Mouse (Mus musculus) left cerebral cortex, adult 9 months (tissue): ENCODE measurements around the gene Mapk8ip1.

Experiments used
- DNase-seq, 2 experiments: peaks; one replicate each; pipeline ENCODE4 v3.0.0; 2022; ENCODE audit warnings: low spot score in 2 of 2

Gene Mapk8ip1

DNA sequence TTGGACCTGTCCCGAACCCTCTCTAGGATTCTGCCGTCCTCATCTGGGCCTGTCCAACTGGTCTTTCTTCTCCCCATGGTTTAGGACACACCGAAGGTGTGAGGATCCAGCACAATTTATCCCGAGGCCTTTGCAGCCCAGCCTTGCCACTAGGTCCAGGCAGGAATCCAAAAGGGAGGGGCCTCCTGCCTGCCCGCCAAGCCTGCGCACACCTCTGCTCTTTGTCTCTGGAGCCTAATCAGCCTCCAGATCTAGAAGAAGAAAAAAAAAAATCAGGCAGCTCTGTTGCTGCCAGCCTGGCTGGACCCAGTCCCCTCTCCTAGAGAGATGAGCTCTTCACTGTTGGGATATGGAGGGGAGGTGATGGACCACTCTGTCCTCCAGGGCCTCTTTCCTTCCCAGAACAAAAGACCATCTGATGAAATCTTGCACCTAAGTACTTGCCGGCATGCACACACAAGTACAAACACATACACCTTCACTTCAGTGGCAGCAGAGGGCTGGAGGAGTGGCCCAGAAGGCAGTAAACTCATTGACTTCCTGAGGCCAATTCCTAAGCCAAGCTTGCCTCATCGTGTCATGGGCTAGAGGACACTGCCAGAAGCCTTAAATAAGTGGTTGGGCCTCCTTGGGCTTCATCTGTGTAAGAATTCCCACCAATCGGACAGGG lies 28.2 kb downstream of the Mapk8ip1 start:
- DNase-seq = no peak

GRCm38 (mm10) chr2:92371971-92372690 lies 28.9 kb downstream of the Mapk8ip1 start:
- no peak for DNase-seq

DNA sequence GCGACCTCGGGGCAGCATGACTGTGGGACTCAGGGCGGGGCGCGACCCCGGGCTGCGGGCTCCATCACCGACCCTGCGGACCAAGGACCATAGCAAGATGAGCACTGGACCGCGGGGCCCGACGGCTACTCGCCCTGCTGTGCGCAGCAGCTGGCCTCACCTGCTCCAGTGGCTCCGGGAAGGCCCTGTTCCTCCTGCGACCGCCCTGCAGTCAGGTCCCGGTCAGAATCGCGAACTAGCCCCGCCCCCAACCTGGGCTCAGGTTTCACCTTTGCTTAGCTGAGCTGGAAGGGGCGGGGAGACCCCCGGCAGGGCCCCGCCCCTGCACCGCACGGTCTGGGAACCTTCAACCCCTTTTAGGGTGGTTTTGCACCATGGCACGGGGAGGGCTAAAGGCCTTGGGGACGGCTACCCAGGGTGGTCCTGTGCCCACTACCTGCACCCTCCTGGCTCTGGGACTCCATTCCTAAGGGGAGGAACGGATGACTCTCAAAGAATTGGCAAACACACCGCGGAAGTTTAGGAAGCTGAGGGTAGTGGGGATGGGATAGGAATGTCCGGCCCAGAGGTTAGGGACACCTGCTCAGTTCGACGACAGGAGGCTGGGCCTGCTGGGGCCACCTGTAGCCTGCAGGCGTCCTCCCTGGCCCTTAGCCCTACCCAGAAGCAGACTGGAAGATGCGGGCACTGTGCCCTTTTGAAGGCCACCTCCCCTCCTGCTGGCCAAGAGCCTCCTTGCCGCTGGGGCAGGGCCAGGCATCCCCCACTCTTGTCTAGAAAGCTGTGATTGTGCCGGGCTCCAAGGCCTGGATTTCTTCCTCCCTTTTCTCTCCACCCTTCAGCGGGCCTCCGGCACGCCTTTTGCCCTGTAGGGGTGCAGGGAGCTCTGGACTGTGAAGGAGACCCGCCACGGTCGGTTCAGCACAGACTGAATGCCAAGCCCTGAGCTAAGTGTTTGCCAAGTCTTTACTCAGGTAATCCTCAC lies 29.9 kb downstream of the Mapk8ip1 start:
- no peak for DNase-seq

- no peak for DNase-seq
These were observed 30.7 kb downstream of the Mapk8ip1 start for GRCm38 (mm10) chr2:92370375-92370774.

DNA sequence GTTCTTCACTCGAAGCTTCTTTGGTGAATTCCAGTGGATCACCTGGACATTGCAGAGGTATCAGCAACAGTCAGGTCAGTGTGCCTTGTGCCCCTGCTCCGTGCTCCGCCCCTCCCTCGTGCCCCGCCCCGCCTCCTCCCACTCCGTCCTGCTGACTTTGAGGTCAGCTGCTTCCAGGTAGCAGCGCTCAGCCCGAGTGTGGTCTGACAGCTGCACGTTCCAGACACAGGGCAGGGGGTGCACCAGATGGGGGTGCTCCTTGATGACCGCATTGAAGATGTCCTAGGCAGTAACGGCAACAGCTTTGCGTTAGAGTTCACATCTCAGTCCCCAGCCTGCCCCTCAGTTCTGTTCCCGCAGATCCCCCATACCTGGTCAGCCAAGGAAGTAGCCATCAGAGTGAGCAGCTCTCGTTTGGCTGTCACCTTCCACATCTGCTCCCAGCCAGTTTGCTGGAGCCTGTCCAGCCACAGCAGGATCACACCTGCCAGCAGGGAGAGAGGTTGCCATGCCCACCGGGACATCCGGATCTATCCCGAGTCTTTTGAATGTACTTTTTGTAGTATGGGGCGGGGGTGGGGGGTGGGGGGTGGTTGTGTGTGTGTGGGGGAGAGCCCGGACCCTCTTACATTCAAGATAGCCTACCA lies 33.6 kb downstream of the Mapk8ip1 start:
- DNase-seq = no peak

GRCm38 (mm10) chr2:92365568-92365967 lies 35.5 kb downstream of the Mapk8ip1 start:
- no peak for DNase-seq

- no peak for DNase-seq
These were observed 37.0 kb downstream of the Mapk8ip1 start for GRCm38 (mm10) chr2:92364086-92364485.

- no peak for DNase-seq
These were observed 38.4 kb downstream of the Mapk8ip1 start for GRCm38 (mm10) chr2:92362571-92363228.

GRCm38 (mm10) chr2:92361795-92362194 lies 39.3 kb downstream of the Mapk8ip1 start:
- DNase-seq = no peak

GRCm38 (mm10) chr2:92360893-92361292 lies 40.2 kb downstream of the Mapk8ip1 start:
- no peak for DNase-seq

DNA sequence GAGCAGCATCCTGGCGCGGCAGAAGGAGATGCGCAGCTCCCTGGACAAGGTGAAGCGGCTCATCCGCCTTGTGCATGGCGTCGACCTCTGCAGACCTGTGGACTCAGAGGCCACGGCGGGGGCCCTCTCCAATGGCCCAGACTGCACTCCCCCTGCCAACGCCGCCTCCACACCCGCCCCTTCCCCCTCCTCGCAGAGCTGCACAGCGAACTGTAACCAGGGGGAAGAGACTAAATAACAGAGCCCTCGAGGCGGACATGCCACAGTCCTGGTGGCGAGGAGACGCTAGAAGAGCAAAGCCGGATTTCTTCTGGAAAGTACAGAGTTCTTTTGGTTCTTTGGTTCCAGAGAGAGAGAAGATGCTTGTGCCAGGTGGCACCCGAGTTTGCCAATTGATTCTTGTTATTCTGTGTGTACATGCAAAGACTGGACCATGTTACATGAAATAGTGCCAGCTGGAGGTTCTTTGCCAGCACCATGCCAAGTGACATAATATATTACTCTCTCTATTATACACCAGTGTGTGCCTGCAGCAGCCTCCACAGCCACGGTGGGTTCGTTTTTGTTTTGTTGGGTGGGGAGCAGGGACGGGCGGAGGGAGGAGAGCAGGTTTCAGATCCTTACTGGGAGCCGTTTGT lies 40.8 kb downstream of the Mapk8ip1 start:
- DNase-seq = no peak

DNA sequence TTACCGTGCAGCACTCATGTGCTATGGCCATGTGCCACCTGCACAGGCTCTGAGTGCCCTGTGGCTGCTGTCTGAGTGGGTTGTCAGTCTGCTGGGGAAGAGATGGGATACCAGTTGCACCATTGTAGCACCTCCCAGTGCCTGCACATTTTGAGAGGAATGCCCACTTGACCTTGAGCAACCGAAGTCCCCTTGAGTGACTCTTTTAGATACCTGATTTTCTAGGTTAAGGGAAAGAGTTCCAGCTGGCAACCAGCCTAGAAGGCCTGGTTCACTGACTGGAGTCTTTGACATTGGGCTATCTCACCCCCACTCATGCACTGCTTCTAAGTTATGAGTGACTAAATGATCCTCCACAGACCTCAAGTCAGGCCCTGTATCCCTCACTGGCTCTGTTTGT lies 41.8 kb downstream of the Mapk8ip1 start:
- DNase-seq = no peak

GRCm38 (mm10) chr2:92354224-92354623 lies 46.8 kb downstream of the Mapk8ip1 start:
- DNase-seq = no peak

DNA sequence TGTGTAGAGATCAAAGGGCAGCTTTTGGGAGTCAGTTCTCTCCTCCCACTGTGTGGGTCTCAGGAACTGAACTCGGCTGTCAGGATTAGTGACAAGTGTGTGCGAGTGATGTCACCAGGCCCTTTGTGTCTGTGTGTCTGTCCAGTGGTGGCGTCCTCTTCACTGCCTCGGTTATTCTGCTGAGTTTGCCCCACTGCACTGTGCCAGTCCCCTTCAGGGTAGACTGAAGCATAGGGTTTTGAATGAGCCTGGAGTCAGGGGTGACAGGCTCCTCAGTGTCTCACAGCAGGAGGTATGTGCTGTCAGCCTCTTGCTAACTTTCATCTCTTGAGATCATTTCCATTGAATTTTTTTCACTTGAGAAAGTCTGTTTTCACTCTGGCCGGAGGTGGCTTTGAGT lies 47.7 kb downstream of the Mapk8ip1 start:
- no peak for DNase-seq

GRCm38 (mm10) chr2:92350686-92351085 lies 50.4 kb downstream of the Mapk8ip1 start:
- DNase-seq = no peak

- DNase-seq = no peak
These were observed 51.3 kb downstream of the Mapk8ip1 start for GRCm38 (mm10) chr2:92349589-92350425.

- DNase-seq = no peak
These were observed 53.9 kb downstream of the Mapk8ip1 start for GRCm38 (mm10) chr2:92347191-92347590.

- no peak for DNase-seq
These were observed 58.6 kb downstream of the Mapk8ip1 start for GRCm38 (mm10) chr2:92342418-92342817.
